Mouse (Mus musculus) splenic B cell, adult 2 months (primary cell): Measurements from ENCODE around the gene Zdhhc13.

Experiments
- DNase-seq: peaks from one replicate; pipeline ENCODE4 v3.0.0-alpha.2; 2011; ENCODE audit warnings: low read depth, low spot score
- H3K27me3 ChIP-seq: 2 replicates; pipeline ENCODE4 v1.6.1; 2012; ENCODE audit warnings: mild to moderate bottlenecking, low read length, moderate library complexity, mixed read lengths; ENCODE audit not compliant: control insufficient read depth, poor library complexity, insufficient read depth, severe bottlenecking
- H3K36me3 ChIP-seq: 2 replicates; pipeline ENCODE4 v1.6.1; 2012; ENCODE audit warnings: mild to moderate bottlenecking, low read length, moderate library complexity, mixed read lengths; ENCODE audit not compliant: control insufficient read depth, poor library complexity, insufficient read depth, severe bottlenecking

Gene Zdhhc13

GRCm38 (mm10) chr7:48773333-48773732, 15.5 kb upstream of the Zdhhc13 start:
- no peak for DNase-seq
- Histone ChIP-seq H3K36me3 (no peaks in the 10 kb centered on the region), H3K27me3 (no peaks in the 10 kb centered on the region)

GRCm38 (mm10) chr7:48774633-48775032, 14.2 kb upstream of the Zdhhc13 start:
- no peak for DNase-seq
- H3K36me3 ChIP-seq, result no peaks in the 10 kb centered on the region
- no peaks in the 10 kb centered on the region for H3K27me3 ChIP-seq

GRCm38 (mm10) chr7:48775436-48775835, 13.4 kb upstream of the Zdhhc13 start:
- H3K36me3 ChIP-seq, result no peaks in the 10 kb centered on the region
- H3K27me3 ChIP-seq, result no peaks in the 10 kb centered on the region
- no peak for DNase-seq

GRCm38 (mm10) chr7:48777721-48778504, 10.9 kb upstream of the Zdhhc13 start:
- Histone ChIP-seq H3K27me3 (no peaks in the 10 kb centered on the region), H3K36me3 (no peaks in the 10 kb centered on the region)
- DNase-seq, result no peak

GRCm38 (mm10) chr7:48779110-48779509, 9.7 kb upstream of the Zdhhc13 start:
- H3K27me3 ChIP-seq, result no peaks in the 10 kb centered on the region
- DNase-seq, result no peak
- H3K36me3 ChIP-seq, result no peaks in the 10 kb centered on the region

GRCm38 (mm10) chr7:48782432-48782831, 6.4 kb upstream of the Zdhhc13 start:
- Histone ChIP-seq H3K36me3 (no peaks in the 10 kb centered on the region), H3K27me3 (no peaks in the 10 kb centered on the region)

GRCm38 (mm10) chr7:48784773-48785523, 3.9 kb upstream of the Zdhhc13 start:
- DNase-seq, result peak; percentile 52
- Histone ChIP-seq H3K36me3 (no peaks in the 10 kb centered on the region), H3K27me3 (no peaks in the 10 kb centered on the region)

More at GRCm38 (mm10) chr7:48782432-48782831, 6.4 kb upstream of the Zdhhc13 start:
- no peak for DNase-seq

GRCm38 (mm10) chr7:48788348-48788747, 455 bp upstream of the Zdhhc13 start:
- peak; percentile 81 for DNase-seq
- Histone ChIP-seq H3K36me3 (no peaks in the 10 kb centered on the region), H3K27me3 (no peaks in the 10 kb centered on the region)

GRCm38 (mm10) chr7:48790117-48790516, 1.3 kb downstream of the Zdhhc13 start:
- Histone ChIP-seq H3K27me3 (no peaks in the 10 kb centered on the region), H3K36me3 (no peaks in the 10 kb centered on the region)
- DNase-seq, result peak; percentile 50

- H3K27me3 ChIP-seq, result no peaks in the 10 kb centered on the region
- no peaks in the 10 kb centered on the region; the same call in 1 of the 2 replicates for H3K36me3 ChIP-seq
- no peak for DNase-seq
Observed at GRCm38 (mm10) chr7:48791412-48791811, 2.6 kb downstream of the Zdhhc13 start.

GRCm38 (mm10) chr7:48795130-48795529, 6.3 kb downstream of the Zdhhc13 start:
- Histone ChIP-seq H3K36me3 (peaks cover 4% of the 10 kb centered on the region), H3K27me3 (no peaks in the 10 kb centered on the region)
- peak; percentile 40 for DNase-seq

GRCm38 (mm10) chr7:48803381-48803780, 14.6 kb downstream of the Zdhhc13 start:
- Histone ChIP-seq H3K36me3 (peaks cover 17% of the 10 kb centered on the region), H3K27me3 (no peaks in the 10 kb centered on the region)
- no peak for DNase-seq

GRCm38 (mm10) chr7:48806587-48806986, 17.8 kb downstream of the Zdhhc13 start:
- Histone ChIP-seq H3K36me3 (peaks cover 13% of the 10 kb centered on the region), H3K27me3 (no peaks in the 10 kb centered on the region)
- DNase-seq, result no peak

- Histone ChIP-seq H3K27me3 (no peaks in the 10 kb centered on the region), H3K36me3 (peaks cover 17% of the 10 kb centered on the region)
- no peak for DNase-seq
Observed at GRCm38 (mm10) chr7:48810652-48811051, 21.8 kb downstream of the Zdhhc13 start.

GRCm38 (mm10) chr7:48812358-48812757, 23.6 kb downstream of the Zdhhc13 start:
- no peaks in the 10 kb centered on the region for H3K27me3 ChIP-seq
- H3K36me3 ChIP-seq, result peaks cover 12% of the 10 kb centered on the region
- DNase-seq, result no peak
